Mouse (Mus musculus) inflammation-experienced regulatory T-cells, adult 6 months (primary cell): ENCODE results near the gene Cacna1a. TPM values are rescaled to one million over a fixed set of nuclear protein-coding genes. Genes with fewer than 3 reads are reported as not detected.
A peak's percentile ranks its signal among the peaks of the same experiment; 100 is the strongest.

Source experiments
- ATAC-seq: one replicate; pipeline ENCODE4 v1.8.0; 2017
- polyA plus RNA-seq, 3 experiments: library from polyadenylated mRNA; unstranded; fragments of 100-300 nt; shearing (Covaris generic); gene quantifications; one replicate each; pipeline ENCODE4 v1.2.1; 2017

Gene Cacna1a
- polyA plus RNA-seq, 3 experiments from 2014 or later, result 3.4 to 8.2 (median 8.2) TPM

DNA sequence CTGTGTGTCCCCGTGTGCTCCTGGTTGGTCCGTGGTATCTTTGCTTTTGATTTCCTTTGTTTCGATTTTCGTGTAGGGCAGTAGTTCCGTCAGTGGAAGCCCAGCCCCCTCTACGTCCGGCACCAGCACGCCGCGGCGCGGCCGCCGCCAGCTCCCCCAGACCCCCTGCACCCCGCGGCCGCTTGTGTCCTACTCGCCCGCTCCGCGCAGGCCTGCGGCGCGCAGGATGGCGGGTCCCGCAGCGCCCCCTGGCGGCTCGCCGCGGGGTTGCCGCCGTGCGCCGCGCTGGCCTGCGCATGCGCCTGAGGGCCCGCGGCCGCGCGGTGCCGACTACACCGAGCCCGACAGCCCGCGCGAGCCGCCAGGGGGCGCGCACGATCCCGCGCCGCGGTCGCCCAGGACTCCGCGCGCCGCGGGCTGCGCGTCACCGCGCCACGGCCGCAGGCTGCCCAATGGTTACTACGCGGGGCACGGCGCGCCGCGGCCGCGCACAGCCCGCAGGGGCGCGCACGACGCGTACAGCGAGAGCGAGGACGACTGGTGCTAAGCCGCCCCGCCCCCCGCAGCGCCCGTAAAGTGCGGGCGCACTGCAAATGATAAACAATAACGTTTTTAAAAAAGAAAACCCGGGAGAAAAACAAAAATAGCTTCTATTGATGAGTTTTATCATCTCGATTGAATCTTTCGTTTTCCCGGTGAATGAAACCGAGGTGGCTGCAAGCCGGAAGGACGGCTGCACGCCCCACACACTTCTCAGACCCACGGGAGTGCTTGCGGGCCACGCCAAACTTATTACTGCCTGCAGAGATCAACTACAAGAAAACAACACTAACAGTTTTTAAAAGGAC is 251.1 kb downstream of the Cacna1a start:
- peak; percentile 88 for ATAC-seq

DNA sequence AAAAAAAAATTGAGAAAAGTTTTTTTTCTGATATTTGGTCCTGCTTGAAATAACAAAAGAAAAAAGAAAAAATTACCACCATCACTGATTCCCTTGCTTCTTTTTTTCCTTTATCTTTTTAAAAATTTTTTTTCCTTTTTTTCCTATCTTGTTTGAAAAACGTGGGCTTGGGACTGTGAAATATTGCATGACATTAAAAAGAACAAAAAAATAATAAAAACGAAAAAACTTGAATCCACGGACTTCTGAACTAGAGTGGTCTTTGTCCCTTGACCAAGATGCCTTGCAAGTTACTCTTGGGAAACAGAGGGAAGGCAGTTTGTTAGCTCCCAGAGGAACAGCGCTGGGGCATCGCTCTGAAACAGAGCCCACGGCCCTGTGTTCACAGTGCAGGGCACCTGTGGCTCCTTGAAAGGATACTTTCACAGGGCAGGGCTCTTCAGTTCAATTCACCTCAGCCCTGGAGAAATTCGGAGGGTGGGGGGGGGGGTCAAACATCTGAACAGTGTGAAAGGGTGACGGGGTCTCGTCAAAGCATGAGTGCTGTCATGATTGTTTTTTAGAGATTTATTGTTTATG is 251.9 kb downstream of the Cacna1a start:
- no peak for ATAC-seq

DNA sequence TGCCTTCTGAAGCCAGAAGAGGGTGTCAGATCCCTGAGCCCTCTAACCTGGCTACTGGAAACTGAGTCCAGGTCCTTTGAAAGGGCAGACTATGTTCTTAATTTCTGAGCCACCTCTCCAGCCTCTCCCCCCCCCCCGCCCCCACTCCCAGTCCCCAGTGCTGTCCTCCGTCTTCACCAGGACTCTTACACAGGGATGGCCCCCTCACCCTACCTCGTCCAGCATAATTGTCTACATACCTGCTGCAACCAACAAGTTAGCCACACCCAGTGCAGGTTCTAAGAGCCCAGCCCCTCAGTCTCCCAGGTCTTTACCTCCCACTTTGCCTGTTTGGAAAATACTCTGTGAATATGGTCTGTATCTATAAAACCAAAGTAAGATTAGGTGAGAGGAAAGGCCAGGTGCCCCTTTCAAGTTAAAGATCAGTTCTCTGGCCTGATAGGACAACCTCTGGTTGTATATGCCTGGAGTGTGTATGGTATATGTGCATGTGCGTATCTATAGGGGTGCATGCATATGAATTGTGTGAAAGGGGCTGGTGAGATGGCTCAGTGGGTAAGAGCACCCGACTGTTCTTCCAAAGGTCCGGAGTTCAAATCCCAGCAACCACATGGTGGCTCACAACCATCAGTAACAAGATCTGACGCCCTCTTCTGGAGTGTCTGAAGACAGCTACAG is 252.5 kb downstream of the Cacna1a start:
- ATAC-seq, result no peak

DNA sequence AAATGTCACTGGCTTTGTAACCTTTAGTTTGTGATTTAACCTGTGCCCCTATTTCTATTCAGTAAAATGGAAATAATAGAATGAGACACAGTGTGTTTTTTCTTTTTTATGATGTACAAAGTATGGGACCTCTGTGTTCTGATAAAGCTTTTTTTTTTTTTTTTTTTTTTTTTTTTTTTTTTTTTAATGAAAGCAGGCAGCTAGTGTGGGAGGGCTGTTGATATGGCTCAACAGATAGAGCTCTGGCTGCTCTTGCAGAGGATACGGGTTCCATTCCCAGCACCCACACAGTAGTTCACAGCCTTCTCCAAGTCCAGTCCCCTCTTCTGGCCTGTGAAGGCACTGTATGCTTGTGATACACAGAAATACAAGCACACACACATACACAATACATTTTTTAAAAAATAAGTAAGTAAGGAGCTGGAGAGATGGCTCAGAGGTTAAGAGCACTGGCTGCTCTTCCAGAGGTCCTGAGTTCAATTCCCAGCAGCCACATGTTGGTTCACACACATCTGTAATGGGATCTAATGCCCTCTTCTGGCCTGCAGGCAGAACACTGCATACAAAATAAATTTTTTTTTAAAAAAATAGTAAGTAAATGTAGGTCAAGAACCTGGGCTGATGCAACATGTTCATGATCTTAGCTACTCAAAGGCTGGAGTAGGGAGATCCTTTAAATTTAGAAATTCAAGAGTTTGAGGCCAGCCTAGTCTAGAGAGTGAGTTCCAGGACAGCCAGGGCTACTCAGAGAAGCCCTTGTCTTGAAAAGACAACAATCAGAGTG is 253.5 kb downstream of the Cacna1a start:
- no peak for ATAC-seq

GRCm38 (mm10) chr8:84643019-84643418 is 254.8 kb downstream of the Cacna1a start:
- no peak for ATAC-seq

DNA sequence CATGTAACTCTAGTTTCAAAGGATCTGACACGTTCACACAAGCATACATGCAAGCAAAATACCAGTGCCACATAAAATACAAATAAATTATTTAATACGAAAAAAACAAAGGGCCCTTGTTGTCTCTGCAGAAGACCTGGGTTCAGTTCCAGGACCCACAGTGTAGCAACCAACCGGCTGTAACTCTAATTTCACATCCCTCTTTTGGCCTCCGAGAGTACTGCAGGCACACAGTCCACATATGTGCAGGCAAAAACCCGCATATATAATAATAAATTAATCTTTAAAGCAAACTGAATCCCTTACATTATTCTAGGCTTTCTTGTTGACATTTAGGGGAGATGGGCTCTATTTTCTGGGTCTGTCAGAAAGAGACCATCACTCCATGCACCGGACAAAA is 258.6 kb downstream of the Cacna1a start:
- no peak for ATAC-seq

DNA sequence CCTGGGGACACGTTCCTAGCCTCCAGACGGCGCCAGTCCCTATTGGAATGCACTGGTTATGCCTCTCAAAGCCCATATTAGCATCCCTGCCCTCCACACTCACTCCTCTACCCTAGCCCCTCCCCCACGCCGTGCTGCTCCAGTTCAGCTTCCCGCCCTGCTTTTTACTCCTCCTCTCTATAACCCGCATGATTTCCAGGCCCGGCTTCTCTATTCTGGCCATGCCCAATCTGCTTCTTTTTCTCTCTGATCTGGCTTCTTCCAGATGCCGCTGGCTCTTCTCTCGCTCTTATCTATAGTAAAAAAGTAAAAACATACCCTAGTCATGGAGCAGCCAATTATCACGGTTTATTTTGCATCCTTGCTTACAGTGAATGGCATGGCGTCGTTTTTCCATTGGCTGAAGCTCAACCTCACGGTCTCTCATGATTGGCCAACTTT is 259.2 kb downstream of the Cacna1a start:
- no peak for ATAC-seq

GRCm38 (mm10) chr8:84650213-84650612 is 262.0 kb downstream of the Cacna1a start:
- no peak for ATAC-seq

DNA sequence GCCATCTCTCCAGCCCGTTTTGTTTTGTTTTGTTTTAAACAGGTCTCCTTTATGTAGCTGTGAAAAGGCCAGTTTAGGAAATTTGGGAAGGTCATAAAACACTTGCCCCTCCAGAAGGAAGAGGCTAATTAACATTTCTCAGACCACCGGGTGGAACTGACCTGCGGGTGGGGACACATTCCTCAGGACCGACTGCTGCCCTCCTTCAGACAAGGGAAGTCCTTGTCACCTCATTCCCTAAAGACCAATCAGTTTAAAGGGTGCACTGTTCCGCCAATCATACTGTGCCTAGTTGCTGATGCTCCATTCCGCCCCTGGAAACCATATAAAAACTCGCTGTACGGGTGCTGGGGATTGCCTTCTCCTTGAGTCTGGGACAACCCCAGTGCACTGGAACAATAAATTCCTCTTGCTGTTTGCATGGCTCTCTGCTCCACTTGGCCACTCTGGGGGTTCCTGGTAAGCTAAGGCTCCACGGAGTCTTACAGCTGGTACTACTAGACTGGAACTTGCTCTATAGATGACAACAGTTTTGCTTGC is 264.9 kb downstream of the Cacna1a start:
- ATAC-seq, result no peak

DNA sequence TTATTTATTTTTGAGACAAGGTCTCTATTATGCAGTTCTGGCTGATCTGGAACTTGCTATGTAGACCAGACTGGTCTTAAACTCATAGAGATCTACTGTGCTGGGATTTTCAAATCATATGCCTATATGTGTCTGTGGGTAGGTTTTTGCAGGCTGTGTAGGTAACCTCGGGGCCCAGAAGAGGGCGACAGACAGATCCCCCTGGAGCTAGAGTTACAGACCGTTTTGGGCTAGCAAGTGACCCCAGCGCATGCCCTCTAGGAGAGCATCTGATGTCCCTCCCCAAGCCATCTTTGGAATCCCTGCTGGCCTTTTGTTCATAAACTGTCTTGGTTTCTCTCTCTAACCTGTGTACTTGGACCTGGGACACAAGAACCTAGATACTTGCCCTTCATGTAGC is 266.4 kb downstream of the Cacna1a start:
- ATAC-seq, result no peak

GRCm38 (mm10) chr8:84655336-84656190 is 267.3 kb downstream of the Cacna1a start:
- no peak for ATAC-seq

- ATAC-seq, result no peak
Measured at GRCm38 (mm10) chr8:84656191-84656525, 267.9 kb downstream of the Cacna1a start.

GRCm38 (mm10) chr8:84656641-84657126 is 268.4 kb downstream of the Cacna1a start:
- ATAC-seq, result peak; percentile 47

GRCm38 (mm10) chr8:84657203-84657602 is 269.0 kb downstream of the Cacna1a start:
- no peak for ATAC-seq

- ATAC-seq, result no peak
Measured at GRCm38 (mm10) chr8:84657680-84658079, 269.4 kb downstream of the Cacna1a start.

GRCm38 (mm10) chr8:84658951-84659350 is 270.7 kb downstream of the Cacna1a start:
- ATAC-seq, result no peak

DNA sequence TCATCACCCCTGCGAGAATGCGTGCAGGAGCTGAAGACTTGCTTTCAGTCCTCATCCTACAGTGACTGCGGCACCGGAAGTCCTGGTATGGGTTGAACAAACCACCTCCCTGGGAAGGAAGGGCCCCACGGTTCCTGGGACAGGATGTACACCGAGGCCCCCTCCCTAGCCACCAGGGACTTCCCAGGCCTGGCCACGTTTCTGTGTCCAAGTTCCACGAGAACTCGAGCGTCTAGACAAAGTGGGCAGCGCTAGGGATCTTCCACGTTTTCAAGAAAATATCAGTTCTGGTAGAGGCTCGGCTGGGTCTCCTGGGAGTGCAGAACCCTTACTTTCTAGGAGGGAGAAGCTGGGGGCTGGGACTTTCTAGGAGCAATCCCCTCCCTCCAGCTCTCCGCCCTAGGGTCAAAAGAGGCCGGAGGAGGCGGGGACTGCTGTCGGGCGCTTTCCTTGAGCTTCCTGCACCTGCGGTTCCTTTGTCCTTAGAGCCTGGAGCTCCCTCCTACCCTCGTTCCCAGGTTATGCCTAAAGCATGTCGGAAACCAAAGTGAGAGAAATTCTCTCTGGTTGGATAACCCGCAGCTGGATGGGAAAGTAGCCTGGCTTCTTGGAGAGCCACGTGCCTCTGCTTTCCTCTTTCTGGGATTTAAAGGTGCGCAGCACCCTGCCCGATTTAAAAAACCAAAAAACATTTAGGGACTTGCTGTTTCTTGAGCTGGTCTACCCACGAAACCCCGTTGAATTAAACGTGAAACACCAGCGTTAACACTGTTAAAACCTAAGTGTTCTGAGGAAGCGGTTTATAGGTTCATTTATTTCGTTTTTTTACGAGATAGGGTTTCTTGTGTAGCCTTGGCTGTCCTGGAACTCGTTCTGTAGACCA is 271.9 kb downstream of the Cacna1a start:
- peak; percentile 58 for ATAC-seq

DNA sequence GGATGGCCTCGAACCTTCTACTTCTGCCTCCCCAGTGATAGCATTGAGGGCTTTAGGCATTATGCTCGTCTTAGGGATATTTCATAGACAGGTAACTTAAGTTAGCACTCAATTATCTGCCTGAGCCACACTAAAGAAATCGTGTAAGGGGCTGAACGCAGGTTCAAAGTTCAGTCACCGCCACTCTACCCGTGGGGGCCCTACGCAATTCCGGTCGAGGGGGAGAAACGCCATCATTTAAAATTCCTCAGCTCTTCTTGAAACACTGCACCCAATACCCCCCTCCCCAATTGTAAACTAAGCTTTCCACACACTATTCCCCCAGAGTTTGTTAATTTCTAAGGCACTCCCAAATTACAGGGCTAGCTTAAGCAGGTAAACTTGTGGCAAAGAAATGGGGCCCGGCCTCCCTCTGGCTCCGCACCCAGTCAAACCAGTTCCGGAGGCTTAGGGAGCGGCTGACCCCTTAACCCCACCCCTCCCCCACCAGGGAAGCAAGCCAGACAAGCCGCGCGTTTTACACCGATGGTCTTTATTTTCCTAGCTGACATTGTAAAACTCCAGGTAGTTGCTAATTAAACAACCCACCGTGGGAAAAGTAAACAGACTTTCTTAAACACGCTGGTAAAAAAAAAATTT is 272.7 kb downstream of the Cacna1a start:
- no peak for ATAC-seq

GRCm38 (mm10) chr8:84661458-84661871 is 273.2 kb downstream of the Cacna1a start:
- peak; percentile 4 for ATAC-seq
